Mouse (Mus musculus) spleen, adult 18-20 months (tissue): ENCODE data around the gene Mrps27.
"Not testable (repeated sequence)": the region's sequence is repeated elsewhere in the genome, so short reads cannot be mapped to it uniquely, and the experiment has no call there.

Experiments used
- DNase-seq, 2 experiments: peaks; one replicate each; pipeline ENCODE4 v3.0.0; 2022; ENCODE audit warnings: mixed read lengths in 2 of 2

Mrps27 gene

GRCm38 (mm10) chr13:99344599-99345575 is at the start of gene Mrps27, which contains the start of gene Ptcd2:
TSS of gene Mrps27 (plus strand) at chr13:99344786.
TSS of gene Ptcd2 (minus strand) at chr13:99344705.
- peak; percentile 93 to 97 for DNase-seq

DNA sequence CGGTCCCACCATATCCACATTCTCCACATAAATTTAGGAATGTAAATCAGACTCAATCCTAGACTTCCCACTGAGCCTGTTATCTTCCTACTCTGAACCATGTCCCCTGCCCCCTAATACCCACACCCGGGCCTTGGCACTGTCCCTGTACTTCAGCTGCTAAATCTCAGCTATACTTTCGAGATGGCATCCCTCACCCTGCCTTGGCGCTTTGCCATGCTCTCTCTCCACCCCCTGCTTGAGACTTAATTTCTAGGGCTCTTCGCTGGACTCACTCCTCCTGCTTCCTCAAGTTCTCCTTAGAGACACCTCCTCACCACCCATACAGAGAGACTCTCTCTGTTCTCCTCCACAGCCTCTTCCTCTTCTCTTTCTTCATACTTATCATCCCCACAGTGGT is 44.7 kb upstream of the Mrps27 start:
- DNase-seq: no peak

DNA sequence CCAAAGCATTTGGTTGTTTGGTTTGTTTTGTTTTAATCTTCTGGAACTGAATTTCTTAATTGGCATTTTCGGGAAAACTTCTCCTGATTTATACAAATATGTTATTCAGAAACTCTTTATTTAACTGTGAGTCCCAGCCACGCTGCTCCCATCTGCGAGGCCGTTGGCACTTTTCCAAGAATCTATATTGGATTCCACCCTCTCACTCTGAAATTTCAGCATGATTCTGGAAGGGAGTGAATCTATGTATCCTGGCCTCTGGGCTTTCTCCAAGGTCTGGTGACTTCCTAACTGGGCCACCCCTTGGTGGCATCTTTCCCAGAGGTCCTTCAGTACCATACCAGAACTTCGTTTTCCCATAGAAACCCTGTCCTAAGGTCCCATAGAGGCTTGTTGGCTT is 40.7 kb upstream of the Mrps27 start:
- DNase-seq: no peak

DNA sequence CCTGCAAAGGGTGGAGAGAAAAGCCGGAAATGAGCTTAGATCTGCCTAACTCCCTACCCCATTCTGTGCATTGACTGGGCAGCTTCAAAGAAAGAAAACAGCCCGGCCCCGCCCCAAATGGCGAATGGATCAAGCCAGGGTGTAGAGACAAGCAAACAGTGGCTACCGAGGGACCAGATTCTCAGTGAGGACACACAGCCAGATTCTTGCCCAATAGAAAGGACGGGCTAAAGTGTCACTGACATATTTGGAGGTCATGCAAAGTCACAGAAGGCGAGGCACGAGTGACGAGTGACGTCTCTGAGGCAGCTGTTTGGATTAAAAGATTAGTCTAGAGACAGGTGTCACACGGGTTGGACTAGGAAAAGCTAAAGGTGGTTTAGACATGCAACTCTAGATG is 40.2 kb upstream of the Mrps27 start:
- no peak for DNase-seq

- no peak for DNase-seq
Measured at GRCm38 (mm10) chr13:99305186-99305585, 39.4 kb upstream of the Mrps27 start.

GRCm38 (mm10) chr13:99306164-99306563 is 38.4 kb upstream of the Mrps27 start:
- no peak for DNase-seq

GRCm38 (mm10) chr13:99307930-99308359 is 36.6 kb upstream of the Mrps27 start:
- DNase-seq: no peak

DNA sequence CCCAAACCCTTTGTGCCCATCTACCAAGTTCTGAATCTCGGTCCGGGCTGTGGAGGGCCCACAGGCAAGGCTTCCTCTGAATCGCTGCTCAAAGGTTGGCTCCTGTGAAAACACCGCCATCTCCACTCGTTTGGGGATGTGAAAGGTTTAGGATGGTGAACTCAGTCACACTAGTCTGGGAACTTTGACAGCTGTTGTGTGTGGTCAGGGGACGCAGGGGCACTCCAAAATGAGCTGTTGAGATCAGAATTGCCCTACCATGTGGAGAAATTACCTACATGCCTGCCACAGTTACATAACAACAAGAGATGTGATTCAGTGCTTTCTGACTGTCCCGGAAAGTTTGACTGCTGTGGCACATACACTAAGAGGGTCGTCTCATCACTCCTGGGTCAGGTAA is 36.2 kb upstream of the Mrps27 start:
- DNase-seq: no peak

DNA sequence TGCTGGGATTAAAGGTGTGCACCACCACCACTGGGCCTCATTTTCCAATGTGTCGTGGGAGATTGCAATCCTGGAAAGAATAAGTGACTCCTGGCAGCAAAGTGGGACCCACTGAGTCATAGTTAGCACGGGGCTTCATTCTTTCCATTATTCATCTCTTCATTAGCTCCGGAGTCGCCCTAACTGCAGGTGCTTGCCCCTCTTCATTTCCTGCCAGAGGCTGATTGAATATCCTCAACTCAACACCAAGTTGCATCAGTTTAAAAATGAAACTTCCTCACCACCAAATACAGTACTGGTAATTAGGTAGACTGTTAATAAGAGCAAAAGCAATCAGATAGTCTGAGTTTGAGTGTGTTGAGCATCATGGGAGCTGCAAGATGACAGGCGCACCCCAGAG is 30.5 kb upstream of the Mrps27 start:
- DNase-seq: no peak

DNA sequence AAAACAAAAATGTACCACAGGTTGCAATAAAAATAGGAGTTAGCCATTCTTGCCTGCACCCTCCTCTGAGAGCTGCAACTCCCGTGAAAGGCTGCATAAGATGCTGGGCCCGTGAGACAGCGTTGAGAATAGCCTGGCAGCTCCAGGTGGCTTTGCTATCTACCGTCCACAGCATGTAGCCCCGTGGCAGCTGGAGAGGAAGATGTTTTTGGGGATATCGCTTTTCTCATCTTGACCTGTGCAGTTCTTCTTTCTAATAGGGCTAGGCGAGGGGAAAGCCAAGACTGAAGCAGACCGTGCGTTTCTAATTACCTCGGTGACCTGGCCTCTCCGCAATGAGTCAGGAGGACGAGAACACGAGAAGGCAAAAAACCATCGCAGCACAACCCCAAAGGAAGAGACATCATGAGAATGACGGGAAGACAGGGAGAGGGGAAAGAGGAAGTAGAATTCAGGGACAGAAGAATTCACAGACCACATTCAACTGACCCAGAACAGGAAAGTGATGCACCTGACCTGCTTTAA is 29.9 kb upstream of the Mrps27 start:
- DNase-seq: no peak

DNA sequence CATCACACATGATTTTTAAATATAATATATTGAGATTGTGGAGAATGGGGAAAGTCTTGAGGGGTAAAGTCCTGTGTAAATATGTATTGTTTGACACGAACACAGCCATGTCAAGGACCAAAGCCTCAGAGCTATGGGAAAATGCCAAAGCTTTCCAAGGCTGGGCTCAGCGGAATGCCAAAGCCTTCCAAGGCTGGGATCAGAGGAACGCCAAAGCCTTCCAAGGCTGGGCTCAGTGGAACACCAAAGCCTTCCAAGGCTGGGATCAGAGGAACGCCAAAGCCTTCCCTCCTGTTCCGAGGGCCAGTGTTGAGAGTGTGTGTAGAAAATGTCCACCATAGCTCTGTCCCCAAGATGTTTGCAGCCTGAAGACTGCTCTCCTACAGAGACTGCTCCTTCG is 28.2 kb upstream of the Mrps27 start:
- no peak for DNase-seq

GRCm38 (mm10) chr13:99317058-99317457 is 27.5 kb upstream of the Mrps27 start:
- peak in 1 of 2 experiments; percentile 11 for DNase-seq

GRCm38 (mm10) chr13:99320453-99320852 is 24.1 kb upstream of the Mrps27 start:
- no peak for DNase-seq

GRCm38 (mm10) chr13:99322915-99323314 is 21.7 kb upstream of the Mrps27 start:
- not testable (repeated sequence) for DNase-seq

DNA sequence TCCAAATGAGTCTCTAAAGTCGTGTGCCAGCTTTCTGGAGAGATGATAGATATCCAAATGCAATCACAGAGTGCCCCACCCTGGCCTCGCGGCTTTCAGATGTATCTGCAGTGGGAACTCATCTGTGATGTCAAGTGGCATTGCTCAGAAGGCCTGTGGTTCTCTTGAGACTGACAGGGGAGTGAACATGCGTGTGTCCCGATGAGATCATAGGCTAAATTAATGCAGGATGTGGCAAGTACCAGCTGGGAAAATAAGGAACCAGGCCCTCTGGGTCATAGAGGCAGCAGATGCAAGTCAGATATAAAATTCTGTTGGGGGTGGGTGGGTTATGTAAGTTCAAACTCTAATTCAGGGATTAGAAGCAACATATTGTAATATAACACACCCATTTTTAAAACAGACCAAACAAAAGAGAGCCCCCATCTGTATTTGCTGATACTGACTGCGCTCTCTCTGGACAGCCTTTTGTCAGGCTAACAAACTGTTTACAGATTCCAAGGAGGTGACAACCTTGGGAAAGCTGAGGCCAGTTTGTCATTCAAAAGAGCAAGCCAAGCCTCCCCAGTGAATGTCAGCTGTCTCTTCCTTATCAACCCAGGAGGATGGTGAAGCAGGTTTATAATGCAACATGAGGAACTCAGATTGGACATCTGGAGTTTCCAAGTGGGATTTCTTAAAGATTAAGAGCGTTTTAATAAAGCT is 20.8 kb upstream of the Mrps27 start:
- no peak for DNase-seq

DNA sequence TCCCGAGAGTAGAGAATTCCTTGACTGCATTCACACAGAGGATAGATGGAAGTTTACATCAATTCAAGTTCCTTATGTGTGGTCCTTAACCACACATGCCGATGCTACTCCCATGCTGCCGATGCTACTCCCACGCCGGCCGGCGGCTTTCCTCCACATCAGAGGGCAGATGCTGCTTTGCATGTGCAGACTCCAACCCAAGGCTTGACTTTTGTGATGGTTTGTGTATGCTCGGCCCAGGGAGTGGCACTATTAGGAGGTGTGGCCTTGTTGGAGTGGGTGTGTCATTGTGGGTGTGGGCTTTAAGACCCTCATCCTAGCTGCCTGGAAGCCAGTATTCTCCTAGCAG is 20.3 kb upstream of the Mrps27 start:
- DNase-seq: not testable (repeated sequence)

DNA sequence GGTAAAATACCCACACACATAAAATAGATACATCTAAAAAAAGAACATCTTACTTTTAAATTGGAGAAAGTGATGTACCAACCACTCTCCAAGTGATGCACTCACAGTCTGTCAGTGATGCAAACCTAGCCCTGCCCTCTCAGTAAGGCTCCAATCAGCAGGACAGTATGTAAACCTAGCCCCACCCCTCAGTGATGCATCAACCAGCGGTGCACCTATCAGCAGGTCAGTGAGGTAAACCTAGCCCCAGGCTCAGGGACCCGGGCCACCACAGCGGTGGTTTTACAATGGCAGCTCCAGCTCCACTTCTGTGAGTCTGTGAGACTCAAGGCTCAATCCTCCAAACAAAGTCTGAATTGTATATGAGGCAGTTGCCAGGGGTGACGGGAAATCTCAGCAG is 13.3 kb upstream of the Mrps27 start:
- DNase-seq: no peak

DNA sequence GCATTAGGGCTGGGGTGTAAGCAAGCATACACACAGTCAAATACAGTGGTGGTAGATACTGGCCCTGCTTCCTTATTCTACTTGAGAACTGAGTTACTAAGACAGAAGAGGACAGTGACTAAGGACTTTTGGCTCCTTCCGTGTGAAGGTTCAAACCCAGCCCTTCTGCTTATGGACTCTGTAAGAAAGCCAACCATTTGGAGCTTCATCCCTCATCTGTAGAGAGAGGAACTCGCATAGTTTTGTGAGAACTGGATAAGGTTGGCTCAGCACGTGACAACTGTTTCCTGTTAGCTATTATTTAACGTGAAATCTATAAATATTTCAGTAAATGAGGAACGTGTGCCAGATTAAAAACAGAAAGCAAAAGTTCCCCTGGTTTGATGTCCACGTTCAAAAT is 7.1 kb upstream of the Mrps27 start:
- no peak for DNase-seq

GRCm38 (mm10) chr13:99341504-99341903 is 3.1 kb upstream of the Mrps27 start:
- DNase-seq: no peak

DNA sequence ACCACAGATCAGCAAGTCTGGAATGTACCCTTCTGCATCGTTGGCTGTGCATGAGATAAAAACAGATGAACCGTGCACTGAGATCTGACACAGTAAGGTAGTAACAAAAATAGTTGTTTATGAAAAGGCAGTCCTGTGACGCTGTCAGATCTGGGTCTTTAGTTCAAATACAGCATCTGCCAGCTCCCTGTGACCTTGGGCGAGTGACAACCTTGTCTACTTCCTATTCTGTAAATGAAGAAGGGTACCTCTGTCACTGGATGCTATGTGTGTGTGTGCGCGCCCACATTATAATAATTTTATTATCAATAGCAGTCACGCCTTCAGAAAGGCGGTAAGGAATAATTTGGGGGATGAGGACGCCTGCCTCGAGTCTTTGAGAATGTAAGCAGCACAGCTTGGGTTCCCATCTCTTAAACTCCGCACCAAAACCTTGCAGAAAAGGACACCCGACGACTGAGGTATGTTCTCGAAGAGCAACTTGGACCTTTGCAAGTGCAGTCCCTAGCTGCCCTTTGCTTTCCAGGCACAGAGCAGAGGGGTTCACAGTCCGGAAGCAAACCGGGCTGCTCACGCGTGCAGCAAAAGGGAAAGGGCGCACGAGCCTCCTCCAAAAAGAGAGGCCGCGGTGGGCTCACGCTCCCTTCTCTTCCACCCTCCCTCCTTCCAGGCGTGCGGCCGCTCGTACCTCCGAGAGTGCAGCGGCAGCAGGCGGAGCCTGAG is 549 bp upstream of the Mrps27 start:
- DNase-seq: no peak

DNA sequence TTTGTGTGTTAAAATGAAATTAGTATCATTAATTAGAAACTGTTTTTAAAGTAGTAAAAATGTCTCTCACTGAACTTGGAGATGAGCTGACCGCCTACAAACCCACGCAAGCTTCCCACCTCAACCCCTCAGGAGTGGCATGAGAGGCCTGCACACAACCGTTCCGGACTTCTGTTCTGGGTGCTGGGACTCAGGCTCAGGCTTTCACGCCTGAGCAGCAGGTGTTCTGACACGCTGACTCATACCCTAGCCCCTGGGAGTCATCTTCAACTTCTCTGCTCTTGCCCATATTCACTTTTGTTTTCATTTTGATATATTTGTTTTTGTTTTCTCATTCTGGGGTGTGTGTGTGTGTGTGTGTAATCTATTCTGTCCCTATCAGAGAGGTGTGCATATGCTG is 5.4 kb downstream of the Mrps27 start:
- DNase-seq: no peak

- no peak for DNase-seq
Measured at GRCm38 (mm10) chr13:99351186-99351585, 6.6 kb downstream of the Mrps27 start.

DNA sequence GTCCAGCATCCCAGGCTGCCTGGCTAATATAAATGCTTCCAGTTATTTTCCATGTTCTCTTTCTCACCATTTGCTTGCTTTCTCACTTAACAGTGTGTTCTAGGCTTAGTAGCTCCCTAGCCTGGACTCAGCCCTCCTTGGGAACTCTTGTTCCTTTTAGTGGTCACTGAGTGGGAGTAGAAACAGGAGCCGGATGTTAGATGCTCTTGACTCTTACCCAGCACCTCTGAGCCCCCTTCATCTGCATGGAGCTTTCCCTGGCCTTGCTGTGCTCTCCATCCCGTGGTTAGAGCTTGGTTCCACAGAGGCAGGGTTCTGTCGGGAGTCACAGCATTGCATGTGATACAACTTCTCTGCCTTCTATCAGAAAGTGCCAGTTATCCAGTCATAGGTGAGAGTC is 7.0 kb downstream of the Mrps27 start:
- DNase-seq: no peak
